8 mouse cellular contexts compared by ENCODE assay signal in genomic region chr5:129878946-129879345, GRCm38 (mm10). TPM values are rescaled to one million over a fixed set of nuclear protein-coding genes. Genes with fewer than 3 reads are reported as not detected.
DNase-seq lines count a peak whose midpoint lies in the region; ATAC-seq and TF ChIP-seq lines count a peak whose summit lies in the region.
"Had no signal": no experiment of that assay in that cellular context is flagged by ENCODE, and none has a peak within 500 bp of the region (broad histone marks: within the 10 kb centered on the region; RNA-seq: fewer than 3 reads in every experiment).

No protein-coding gene starts in this region.

- TF ChIP-seq EP300 in ES-Bruce4 (IDR thresholded peaks at IDR 0.05; ENCODE audit: insufficient read depth, low read depth, low read length), result no peak

- H3K9me3 ChIP-seq in ES-Bruce4 (replicated peaks; ENCODE audit: control insufficient read depth, insufficient read depth, low read length, poor library complexity, severe bottlenecking), result no peaks in the 10 kb centered on the region

- H3K27me3 ChIP-seq in ES-Bruce4 (ENCODE audit: control insufficient read depth, insufficient read depth, low read length, poor library complexity, severe bottlenecking), result no peaks in the 10 kb centered on the region

- H3K36me3 ChIP-seq in ES-Bruce4 (ENCODE audit: control insufficient read depth, insufficient read depth, low read length, poor library complexity, severe bottlenecking), result peaks cover 23% of the 10 kb centered on the region

- no peak for TF ChIP-seq POLR2A in ES-Bruce4 (IDR thresholded peaks at IDR 0.05; ENCODE audit: insufficient read depth, low read length)
- no peak for TF ChIP-seq POLR2A in embryonic fibroblast, embryonic 13.5 days (IDR thresholded peaks at IDR 0.05; ENCODE audit: low read depth, low read length)

- H3K9ac ChIP-seq in ES-Bruce4 (ENCODE audit: low read depth, poor library complexity, severe bottlenecking), result no peak overlapping the region

- peak; percentile 99 for DNase-seq in adipocyte (ENCODE audit: low spot score)
- peak; percentile 74 for DNase-seq in heart, postnatal 36 days
- peak; percentile 36 for DNase-seq in left cerebral cortex, adult 11 months (ENCODE audit: low spot score)

- peak; percentile 68 for TF ChIP-seq CTCF in ES-Bruce4 (IDR thresholded peaks at IDR 0.05; ENCODE audit: low read depth, low read length)
- TF ChIP-seq CTCF in embryonic fibroblast, embryonic 13.5 days (IDR thresholded peaks at IDR 0.05; ENCODE audit: borderline replicate concordance, insufficient read depth, low read length), result peak; percentile 46; the same call in 1 of the 2 replicates

- intact Hi-C loops in heart, postnatal 36 days (cut with DNase I), result loop anchor here (2.0 kb wide), 1 partner anchor 268 kb away; no protein-coding TSS in a partner anchor

- no peak overlapping the region for H3K4me3 ChIP-seq in ES-Bruce4 (ENCODE audit: low read depth, low read length)
- H3K4me3 ChIP-seq in embryonic fibroblast, embryonic 13.5 days (ENCODE audit: insufficient read depth, low read length), result no peak overlapping the region
- H3K4me3 ChIP-seq: erythroblast, embryonic 14.5 days had no signal

- 0 out of 2 replicates have a peak, but pooled peaks have one; percentile 45 for ATAC-seq in megakaryocyte progenitor cell, adult 5-6 weeks (replicated peaks; ENCODE audit: poor library complexity)
- ATAC-seq in CD4-positive, CD25-positive, alpha-beta regulatory T cell, adult 4 months, result no peak

- no peaks in the 10 kb centered on the region for H3K4me1 ChIP-seq in ES-Bruce4 (ENCODE audit: control insufficient read depth, insufficient read depth, low read length)
- no peaks in the 10 kb centered on the region; the same call in 1 of the 2 replicates for H3K4me1 ChIP-seq in embryonic fibroblast, embryonic 13.5 days (ENCODE audit: control insufficient read depth, insufficient read depth, low read length)

- H3K27ac ChIP-seq in ES-Bruce4 (ENCODE audit: insufficient read depth, low read length), result no peak overlapping the region
- no peak overlapping the region for H3K27ac ChIP-seq in embryonic fibroblast, embryonic 13.5 days (ENCODE audit: insufficient read depth, low read length)

RNA-seq across cellular contexts. Expression of gene Chchd2, which starts 8.3 kb away (rescaled TPM):
- polyA plus RNA-seq in ES-Bruce4 (2011; ENCODE audit: insufficient read depth, insufficient read length, low read depth, missing spikeins), result 337 and 340 TPM in 2 replicates
- 318 and 322 TPM in 2 replicates for polyA plus RNA-seq in embryonic fibroblast, embryonic 13.5 days (2011; ENCODE audit: insufficient read length, low read depth, missing spikeins)
- total RNA-seq in heart, postnatal 36 days (2021), result 1,000 to 10,000 TPM; 1,104 TPM
- 404 and 447 TPM in 2 replicates for total RNA-seq in megakaryocyte progenitor cell, adult 5-6 weeks (2015)
- 176 and 233 TPM in 2 replicates for total RNA-seq in megakaryocyte progenitor cell, adult 5-6 weeks (2017)
- 100 to 1,000 TPM; 270 to 346 TPM for polyA plus RNA-seq in CD4-positive, CD25-positive, alpha-beta regulatory T cell, adult 4 months (2017; shearing (Covaris generic))

RNA-seq across cellular contexts. Expression of gene Zbed5, which starts 16.6 kb away (rescaled TPM):
- 12.9 and 13.1 TPM in 2 replicates for polyA plus RNA-seq in ES-Bruce4 (2011; ENCODE audit: insufficient read depth, insufficient read length, low read depth, missing spikeins)
- 3.1 and 3.4 TPM in 2 replicates for polyA plus RNA-seq in embryonic fibroblast, embryonic 13.5 days (2011; ENCODE audit: insufficient read length, low read depth, missing spikeins)
- total RNA-seq in heart, postnatal 36 days (2021), result under 1 TPM; 0.39 to 0.51 TPM
- total RNA-seq in megakaryocyte progenitor cell, adult 5-6 weeks (2015), result 3.2 and 4.2 TPM in 2 replicates
- 2.4 and 2.8 TPM in 2 replicates for total RNA-seq in megakaryocyte progenitor cell, adult 5-6 weeks (2017)
- polyA plus RNA-seq in CD4-positive, CD25-positive, alpha-beta regulatory T cell, adult 4 months (2017; shearing (Covaris generic)), result 1 to 10 TPM in 1 of 2 experiments, under 1 TPM in 1; 0.78 to 1.7 TPM

RNA-seq across cellular contexts. Expression of gene Phkg1, which starts 19.4 kb away (rescaled TPM):
- polyA plus RNA-seq in ES-Bruce4 (2011; ENCODE audit: insufficient read depth, insufficient read length, low read depth, missing spikeins), result 5.4 and 6.1 TPM in 2 replicates
- 0.80 and 1.3 TPM in 2 replicates for polyA plus RNA-seq in embryonic fibroblast, embryonic 13.5 days (2011; ENCODE audit: insufficient read length, low read depth, missing spikeins)
- total RNA-seq in heart, postnatal 36 days (2021), result 10 to 100 TPM; 17.3 to 19.8 TPM
- total RNA-seq in megakaryocyte progenitor cell, adult 5-6 weeks (2015), result 0.12 TPM in 1 of 2 replicates, not detected in the other
- 0.14 and 0.33 TPM in 2 replicates for total RNA-seq in megakaryocyte progenitor cell, adult 5-6 weeks (2017)
- under 1 TPM; 0.33 to 0.67 TPM for polyA plus RNA-seq in CD4-positive, CD25-positive, alpha-beta regulatory T cell, adult 4 months (2017; shearing (Covaris generic))
- polyA plus RNA-seq: erythroblast, embryonic 14.5 days had no signal

RNA-seq across cellular contexts. Expression of gene Nupr1l, which starts 29.4 kb away (rescaled TPM):
- polyA plus RNA-seq in ES-Bruce4 (2011; ENCODE audit: insufficient read depth, insufficient read length, low read depth, missing spikeins), result 1.3 and 4.3 TPM in 2 replicates
- 2.0 TPM in 1 of 2 replicates, not detected in the other for polyA plus RNA-seq in embryonic fibroblast, embryonic 13.5 days (2011; ENCODE audit: insufficient read length, low read depth, missing spikeins)
- under 1 TPM; 0.58 to 0.98 TPM for total RNA-seq in heart, postnatal 36 days (2021)
- total RNA-seq in megakaryocyte progenitor cell, adult 5-6 weeks (2015), result 1.3 TPM in 1 of 2 replicates, not detected in the other
- total RNA-seq in megakaryocyte progenitor cell, adult 5-6 weeks (2017), result 0.29 and 0.84 TPM in 2 replicates
- under 1 TPM in 1 of 2 experiments, not detected in 1; 0.51 TPM for polyA plus RNA-seq in CD4-positive, CD25-positive, alpha-beta regulatory T cell, adult 4 months (2017; shearing (Covaris generic))
- polyA plus RNA-seq: erythroblast, embryonic 14.5 days had no signal

RNA-seq across cellular contexts. Expression of gene Sumf2, which starts 32.2 kb away (rescaled TPM):
- polyA plus RNA-seq in ES-Bruce4 (2011; ENCODE audit: insufficient read depth, insufficient read length, low read depth, missing spikeins), result 58.6 and 61.0 TPM in 2 replicates
- polyA plus RNA-seq in embryonic fibroblast, embryonic 13.5 days (2011; ENCODE audit: insufficient read length, low read depth, missing spikeins), result 29.9 and 39.3 TPM in 2 replicates
- total RNA-seq in heart, postnatal 36 days (2021), result 1 to 10 TPM; 8.8 to 8.9 TPM
- total RNA-seq in megakaryocyte progenitor cell, adult 5-6 weeks (2015), result 6.2 and 7.6 TPM in 2 replicates
- total RNA-seq in megakaryocyte progenitor cell, adult 5-6 weeks (2017), result 18.5 and 25.8 TPM in 2 replicates
- polyA plus RNA-seq in CD4-positive, CD25-positive, alpha-beta regulatory T cell, adult 4 months (2017; shearing (Covaris generic)), result 10 to 100 TPM; 24.8 to 36.4 TPM

Comparison
In these comparisons a context has a peak if more than half of its experiments do, and no peak if none do; other contexts are left out.
1. DNase-seq: peak in every context shown above with its lines; median percentile 99 in adipocyte; 74 in heart, postnatal 36 days; 36 in left cerebral cortex, adult 11 months.